Mouse (Mus musculus) intestine, embryonic 15.5 days (tissue): ENCODE results near the gene Tssc4. TPM values are rescaled to one million over a fixed set of nuclear protein-coding genes. Genes with fewer than 3 reads are reported as not detected.

Experiments
- ATAC-seq: fragments of 200-750 bp; cut with Nextera tagmentation; 2 replicates; pipeline ENCODE4 v1.8.0; 2017; ENCODE audit warnings: moderate TSS enrichment, moderate library complexity
- H3K27ac ChIP-seq: fragments of 300-500 bp; sonication (generic); 2 replicates; pipeline ENCODE4 v1.5.1; 2015; ENCODE audit warnings: mild to moderate bottlenecking, inconsistent platforms
- H3K27me3 ChIP-seq: fragments of 300-500 bp; sonication (generic); replicated peaks from 2 replicates; pipeline ENCODE4 v1.6.1; 2015; ENCODE audit warnings: inconsistent platforms
- H3K36me3 ChIP-seq: fragments of 300-500 bp; sonication (generic); 2 replicates; pipeline ENCODE4 v1.6.1; 2015; ENCODE audit warnings: inconsistent platforms
- H3K4me1 ChIP-seq: fragments of 300-500 bp; sonication (generic); replicated peaks from 2 replicates; pipeline ENCODE4 v1.6.1; 2015; ENCODE audit warnings: inconsistent platforms
- H3K4me2 ChIP-seq: fragments of 300-500 bp; sonication (generic); replicated peaks from 2 replicates; pipeline ENCODE4 v1.6.1; 2015; ENCODE audit warnings: mild to moderate bottlenecking, inconsistent platforms
- H3K4me3 ChIP-seq: fragments of 300-500 bp; sonication (generic); replicated peaks from 2 replicates; pipeline ENCODE4 v1.5.1; 2015; ENCODE audit warnings: inconsistent platforms
- H3K9ac ChIP-seq: fragments of 300-500 bp; sonication (generic); 2 replicates; pipeline ENCODE4 v1.6.1; 2015; ENCODE audit warnings: inconsistent platforms
- H3K9me3 ChIP-seq: fragments of 300-500 bp; sonication (generic); 2 replicates; pipeline ENCODE4 v1.6.1; 2016; ENCODE audit warnings: inconsistent platforms
- WGBS: fragments of 180-500 bp; shearing (Covaris S2); methylation state at CpG from one replicate; pipeline ENCODE4 v1.1.7; 2015; 5-methylcytosine and 5-hydroxymethylcytosine counted together
- polyA plus RNA-seq: library from polyadenylated mRNA; unstranded; fragments of >200 nt; fragmentation: Nextera tagmentation; extraction: Ambion mirVana; gene quantifications from 2 replicates; pipeline ENCODE4 v1.2.1, GENCODE M21; 2015

The Tssc4 gene
- polyA plus RNA-seq, 1 experiment from 2014 or later: 76.0 TPM

DNA sequence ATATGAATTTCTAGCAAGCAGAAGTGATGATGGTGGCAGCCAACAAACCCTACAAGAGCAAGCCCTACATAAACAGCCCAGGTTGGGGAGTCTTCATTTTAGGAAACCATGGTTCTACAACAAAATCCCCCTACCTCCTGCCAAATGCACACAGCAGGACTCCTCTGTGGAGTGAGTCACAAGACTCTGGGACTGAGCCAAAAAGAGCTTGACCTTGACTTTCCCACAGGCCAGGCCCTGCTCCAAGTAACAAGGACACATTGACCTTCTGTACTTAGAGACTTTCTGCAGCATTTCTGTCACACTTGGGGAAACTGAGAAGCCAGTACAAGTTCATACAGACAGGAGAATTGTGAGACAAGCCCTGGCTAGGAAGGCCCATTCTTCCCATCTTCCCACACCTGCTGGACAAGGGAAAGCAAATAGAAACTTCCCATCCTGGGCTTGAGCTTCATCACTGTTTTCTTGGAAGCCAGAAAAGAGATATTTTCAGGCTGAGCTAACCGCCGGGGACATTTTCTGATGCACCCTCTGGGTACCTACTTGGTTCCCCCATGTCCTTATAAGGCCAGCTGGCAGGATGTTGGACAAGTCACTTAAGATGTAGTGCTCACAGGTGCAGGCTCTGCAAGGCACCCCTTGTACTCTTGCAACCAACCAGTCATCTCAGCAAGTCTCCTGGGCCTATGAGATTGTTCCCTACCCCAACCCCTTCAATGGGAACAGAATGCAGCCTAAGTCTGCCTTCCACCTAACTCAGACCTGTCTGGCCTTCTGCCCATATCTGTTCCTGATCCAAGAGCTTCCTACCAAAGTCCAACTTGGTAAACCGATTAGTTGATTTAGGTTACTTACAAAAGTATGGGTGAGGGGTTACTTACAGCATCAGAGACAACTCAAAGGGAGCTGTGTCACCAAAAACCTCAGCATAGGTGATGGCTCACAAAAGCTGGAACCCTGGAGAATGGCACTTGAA lies 18.9 kb upstream of the Tssc4 start:
- 0 out of 2 replicates have a peak, but pooled peaks cover 3% of the 10 kb centered on the region for H3K36me3 ChIP-seq
- H3K4me1 ChIP-seq: peaks cover 18% of the 10 kb centered on the region
- 93% methylated on average over 3 of the region's 3 CpGs for WGBS
- H3K27me3 ChIP-seq: no peaks in the 10 kb centered on the region
- H3K9me3 ChIP-seq: no peaks in the 10 kb centered on the region
- no peak overlapping the region for H3K4me2 ChIP-seq
- H3K9ac ChIP-seq: no peak overlapping the region
- no peak for ATAC-seq
- no peak overlapping the region for H3K4me3 ChIP-seq
- H3K27ac ChIP-seq: no peak overlapping the region

DNA sequence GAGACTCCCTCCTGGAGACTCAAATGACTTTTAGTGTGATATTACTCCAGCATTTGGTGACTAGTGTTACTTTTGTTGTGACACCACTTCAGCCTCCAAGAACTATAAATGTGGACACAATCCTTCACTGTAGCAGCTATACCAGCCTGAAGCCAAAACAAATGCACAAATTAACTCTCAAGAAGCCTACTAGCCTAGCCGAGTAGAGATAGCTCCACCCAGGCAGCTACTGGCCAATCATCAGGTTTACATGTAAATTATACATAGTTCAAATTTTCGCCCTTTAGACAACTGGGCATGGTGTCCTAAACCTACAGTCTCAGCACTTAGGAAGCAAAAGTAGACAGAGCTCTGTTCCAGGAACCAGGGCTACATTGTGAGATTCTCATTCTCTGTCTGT lies 17.7 kb upstream of the Tssc4 start:
- no peak overlapping the region for H3K4me2 ChIP-seq
- H3K27me3 ChIP-seq: no peaks in the 10 kb centered on the region
- no peak overlapping the region for H3K4me3 ChIP-seq
- H3K9me3 ChIP-seq: no peaks in the 10 kb centered on the region
- 0 out of 2 replicates have a peak, but pooled peaks cover 3% of the 10 kb centered on the region for H3K36me3 ChIP-seq
- H3K27ac ChIP-seq: no peak overlapping the region
- peaks cover 30% of the 10 kb centered on the region for H3K4me1 ChIP-seq
- no peak overlapping the region for H3K9ac ChIP-seq
- no peak for ATAC-seq
- WGBS: 61% methylated on average over 2 of the region's 2 CpGs

DNA sequence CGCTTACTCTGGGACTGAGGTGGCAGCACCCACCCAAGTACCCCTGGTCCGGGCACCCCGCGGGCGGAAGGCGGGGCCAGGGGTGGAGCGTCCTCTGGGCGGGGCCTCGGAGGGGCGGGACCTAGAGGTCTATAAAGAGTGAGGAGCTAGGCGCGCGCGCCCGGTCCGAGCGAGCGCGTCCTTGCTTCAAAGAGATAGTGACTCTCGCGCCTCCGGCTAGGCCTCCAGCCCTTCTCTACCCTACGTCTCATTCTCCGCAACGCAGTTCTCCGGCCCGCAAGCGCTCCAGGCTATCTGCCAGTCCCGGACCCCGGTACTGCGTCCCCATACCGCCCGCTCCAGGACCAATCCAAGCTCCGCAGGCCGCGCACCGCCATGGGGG lies 16.4 kb upstream of the Tssc4 start, which contains the start of gene Cd81:
TSS of gene Cd81 (plus strand) at position 114 of the 382 bp plus-strand sequence.
- H3K4me2 ChIP-seq: peak within 1 kb of the TSS; percentile 83
- H3K27me3 ChIP-seq: no peaks in the 10 kb centered on the region
- 0% methylated on average over 23 of the region's 37 CpGs for WGBS
- H3K27ac ChIP-seq: peak within 1 kb of the TSS; percentile 96
- H3K9me3 ChIP-seq: no peaks in the 10 kb centered on the region
- peaks cover 41% of the 10 kb centered on the region for H3K4me1 ChIP-seq
- peak within 1 kb of the TSS; percentile 89 for H3K4me3 ChIP-seq
- peak; percentile 85 for ATAC-seq
- 0 out of 2 replicates have a peak, but pooled peaks cover 3% of the 10 kb centered on the region for H3K36me3 ChIP-seq
- H3K9ac ChIP-seq: peak within 1 kb of the TSS; percentile 97

DNA sequence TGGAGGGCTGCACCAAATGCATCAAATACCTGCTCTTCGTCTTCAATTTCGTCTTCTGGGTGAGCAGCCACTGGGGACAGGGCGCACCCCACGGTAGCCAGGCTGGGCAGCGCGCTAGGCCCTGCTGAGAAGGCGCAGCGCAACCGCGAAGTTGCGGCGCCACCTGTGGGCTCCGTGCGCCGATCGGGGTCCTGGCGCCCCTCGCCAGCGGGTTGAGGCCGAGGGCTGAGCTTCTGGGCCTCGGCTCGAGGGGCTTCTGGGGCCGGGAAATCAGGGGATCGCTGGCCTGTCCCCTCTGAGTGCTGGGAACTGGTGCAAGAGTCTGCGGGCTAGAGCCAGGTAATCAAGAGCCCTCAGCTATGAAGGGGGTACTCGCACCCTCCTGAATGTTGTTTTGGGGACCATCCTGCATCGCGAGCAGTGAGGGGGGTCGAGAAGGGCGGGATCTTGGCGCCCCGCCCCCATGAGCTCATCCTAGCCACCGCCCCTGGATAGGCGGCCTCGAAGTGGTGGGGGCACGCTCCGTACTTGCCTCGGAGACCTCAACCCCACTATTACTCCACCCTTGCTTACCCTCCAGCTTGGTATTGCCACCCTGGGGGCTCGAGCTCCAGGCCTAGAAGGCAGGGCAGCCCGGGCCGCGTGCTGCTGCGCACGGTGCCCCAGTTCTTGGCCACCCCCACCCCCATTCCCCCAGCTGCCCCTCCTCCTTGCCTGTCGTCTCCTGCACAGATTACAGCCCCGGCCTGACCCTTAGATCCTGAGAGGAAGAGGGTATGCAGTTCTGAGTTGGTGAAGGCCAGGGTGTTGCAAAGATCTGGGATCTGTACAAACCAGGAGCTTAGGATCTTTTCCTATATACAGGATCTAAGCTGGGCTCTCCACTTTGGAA lies 15.8 kb upstream of the Tssc4 start:
- under 1% methylated on average over 46 of the region's 46 CpGs for WGBS
- peak overlapping the region; percentile 96 for H3K27ac ChIP-seq
- H3K4me3 ChIP-seq: peak overlapping the region; percentile 89
- peaks cover 47% of the 10 kb centered on the region for H3K4me1 ChIP-seq
- H3K36me3 ChIP-seq: 0 out of 2 replicates have a peak, but pooled peaks cover 3% of the 10 kb centered on the region
- peak overlapping the region; percentile 97 for H3K9ac ChIP-seq
- peak overlapping the region; percentile 83 for H3K4me2 ChIP-seq
- ATAC-seq: peak; percentile 63
- H3K9me3 ChIP-seq: no peaks in the 10 kb centered on the region
- H3K27me3 ChIP-seq: no peaks in the 10 kb centered on the region

DNA sequence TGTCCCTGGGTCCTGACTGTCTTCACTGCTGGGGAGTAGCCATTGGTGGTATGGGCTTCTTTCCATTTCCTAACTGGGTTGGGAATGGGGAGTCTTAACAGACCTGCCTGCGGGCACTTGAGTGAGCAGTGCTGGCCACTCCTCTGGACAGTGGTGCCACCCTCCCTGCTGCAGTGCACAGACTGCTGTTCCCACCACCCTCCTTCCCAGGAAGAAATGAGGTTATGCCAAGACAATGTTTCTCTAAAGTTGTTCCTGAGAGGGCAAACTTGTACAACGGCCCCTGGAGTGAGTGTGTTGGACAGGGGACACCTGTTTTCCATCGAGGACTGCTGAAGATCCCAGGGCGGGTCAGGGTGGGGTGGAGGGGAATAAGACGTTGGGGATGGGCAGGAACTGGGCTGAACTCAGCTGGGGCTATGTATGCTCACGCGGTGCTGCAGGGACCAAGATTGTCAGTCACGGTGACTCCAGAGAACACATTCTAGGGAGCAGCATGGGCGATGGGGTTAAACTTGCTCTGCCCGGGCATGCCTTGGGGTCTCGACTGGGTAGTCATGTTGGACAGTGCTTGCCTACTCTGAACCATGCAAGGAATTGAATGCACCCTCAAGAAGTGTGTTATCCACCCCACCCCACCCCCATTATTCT lies 15.0 kb upstream of the Tssc4 start:
- Histone ChIP-seq H3K27ac (peak overlapping the region; percentile 96; the same call in 1 of the 2 replicates), H3K4me2 (peak overlapping the region; percentile 83), H3K4me3 (peak overlapping the region; percentile 89), H3K27me3 (no peaks in the 10 kb centered on the region), H3K9ac (peak overlapping the region; percentile 97), H3K4me1 (peaks cover 56% of the 10 kb centered on the region), H3K36me3 (0 out of 2 replicates have a peak, but pooled peaks cover 3% of the 10 kb centered on the region), H3K9me3 (no peaks in the 10 kb centered on the region)
- WGBS: 26% methylated on average over 11 of the region's 11 CpGs
- 0 out of 2 replicates have a peak, but pooled peaks have one; percentile 13 for ATAC-seq

DNA sequence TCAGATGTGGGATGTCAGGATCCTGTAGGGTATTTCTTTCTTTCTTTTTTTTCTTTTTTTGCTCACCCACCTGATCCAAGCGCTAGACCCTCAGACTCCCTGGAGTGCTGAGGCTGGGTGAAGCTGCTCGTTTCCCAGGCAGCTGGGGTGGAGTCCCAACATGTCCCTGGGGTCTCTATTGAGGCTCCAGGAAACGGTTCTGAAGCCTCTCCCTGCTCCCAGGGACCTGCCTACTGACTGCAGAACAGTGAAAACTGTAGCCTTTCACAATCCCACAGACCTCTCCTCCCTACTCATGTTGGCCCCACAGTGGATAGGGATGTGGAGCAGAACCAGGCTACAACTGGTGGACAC lies 14.5 kb upstream of the Tssc4 start:
- H3K4me1 ChIP-seq: peaks cover 60% of the 10 kb centered on the region
- H3K9ac ChIP-seq: peak overlapping the region; percentile 97
- no peaks in the 10 kb centered on the region for H3K9me3 ChIP-seq
- H3K36me3 ChIP-seq: 0 out of 2 replicates have a peak, but pooled peaks cover 3% of the 10 kb centered on the region
- peak overlapping the region; percentile 89 for H3K4me3 ChIP-seq
- no peak for ATAC-seq
- H3K27me3 ChIP-seq: no peaks in the 10 kb centered on the region
- H3K4me2 ChIP-seq: peak overlapping the region; percentile 83
- peak overlapping the region; percentile 17; the same call in 1 of the 2 replicates for H3K27ac ChIP-seq
- WGBS: 48% methylated on average over 3 of the region's 3 CpGs

DNA sequence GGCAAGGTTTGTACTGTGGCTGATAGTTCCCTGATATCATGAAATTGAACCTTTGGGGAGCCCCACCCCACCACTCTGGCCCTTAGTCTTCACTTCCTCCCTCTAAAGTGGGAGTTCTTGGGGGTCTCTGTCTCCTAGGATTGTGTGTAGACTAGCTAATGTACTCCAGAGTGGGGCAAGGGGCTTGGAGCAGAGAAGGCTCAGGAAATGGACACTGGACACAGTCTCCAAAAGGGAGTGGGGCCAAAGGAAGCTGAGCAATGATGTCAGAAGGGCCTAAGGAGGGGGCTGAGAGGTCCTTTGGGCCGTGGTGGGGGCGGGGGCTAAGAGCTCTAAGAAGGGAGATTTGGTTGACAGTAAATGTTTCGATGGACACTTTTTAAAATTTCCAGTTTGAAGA lies 14.0 kb upstream of the Tssc4 start:
- no peak for ATAC-seq
- Histone ChIP-seq H3K4me2 (peak overlapping the region; percentile 83), H3K27ac (peak overlapping the region; percentile 17; the same call in 1 of the 2 replicates), H3K27me3 (no peaks in the 10 kb centered on the region), H3K4me1 (peaks cover 60% of the 10 kb centered on the region), H3K36me3 (0 out of 2 replicates have a peak, but pooled peaks cover 3% of the 10 kb centered on the region), H3K4me3 (peak overlapping the region; percentile 89), H3K9ac (peak overlapping the region; percentile 97), H3K9me3 (no peaks in the 10 kb centered on the region)
- WGBS: 70% methylated on average over 3 of the region's 3 CpGs

DNA sequence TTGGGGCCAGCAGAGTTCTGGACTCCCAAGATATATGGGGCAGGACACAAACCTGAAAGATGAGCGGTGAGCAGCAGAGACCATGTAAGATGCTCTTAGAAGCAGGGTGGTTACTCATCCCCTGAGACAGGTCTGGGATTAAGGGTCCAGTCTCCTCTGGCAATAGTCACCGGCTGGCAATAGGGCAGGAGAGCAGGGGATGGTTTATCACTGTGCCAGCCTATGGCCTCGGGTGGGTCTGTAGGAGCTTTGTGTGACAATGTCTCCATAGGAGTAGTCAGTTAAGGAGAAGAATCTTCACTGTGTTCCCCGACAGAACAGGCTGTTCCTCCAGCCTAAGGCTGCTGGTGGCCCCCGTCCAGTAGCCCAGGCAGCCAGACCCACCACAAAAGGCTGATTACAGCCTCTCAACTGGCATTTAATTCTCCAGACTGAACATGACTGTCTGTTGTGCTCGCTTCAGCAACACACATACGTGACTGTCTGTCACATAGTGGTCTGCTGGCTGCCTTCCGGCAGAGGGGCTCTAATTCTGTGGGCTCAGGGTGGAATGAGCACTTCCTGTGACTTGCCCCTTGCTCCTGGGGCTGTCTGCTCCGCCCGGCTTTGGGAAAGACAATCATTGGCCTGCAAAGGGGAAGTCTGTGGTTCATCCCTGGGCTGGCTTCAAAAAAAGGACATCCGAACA lies 13.4 kb upstream of the Tssc4 start:
- Histone ChIP-seq H3K9ac (peak overlapping the region; percentile 97), H3K4me3 (peak overlapping the region; percentile 89; the same call in 1 of the 2 replicates), H3K4me2 (peak overlapping the region; percentile 83), H3K27ac (no peak overlapping the region), H3K9me3 (no peaks in the 10 kb centered on the region), H3K4me1 (peaks cover 62% of the 10 kb centered on the region), H3K36me3 (0 out of 2 replicates have a peak, but pooled peaks cover 3% of the 10 kb centered on the region), H3K27me3 (no peaks in the 10 kb centered on the region)
- 68% methylated on average over 11 of the region's 11 CpGs for WGBS
- no peak for ATAC-seq

DNA sequence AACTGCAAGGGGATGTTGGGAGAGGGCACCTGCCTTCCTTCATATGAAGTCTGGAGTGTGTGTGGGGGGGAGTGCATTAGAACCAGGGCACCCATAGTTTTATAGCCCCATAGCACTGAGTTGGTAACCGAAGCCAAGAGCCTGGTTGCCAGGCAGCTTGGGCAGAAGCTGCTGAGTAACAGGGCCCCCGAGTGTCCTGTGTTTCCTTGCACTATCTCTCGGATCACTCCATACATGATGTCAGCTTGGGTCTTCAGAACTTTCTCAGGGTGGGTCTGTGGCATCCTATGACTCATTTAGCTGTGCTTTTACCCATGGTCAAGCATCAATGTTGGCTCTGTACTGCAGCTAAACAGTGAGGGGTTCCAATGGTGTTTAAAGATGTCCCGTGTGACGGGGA lies 12.0 kb upstream of the Tssc4 start:
- Histone ChIP-seq H3K4me3 (no peak overlapping the region), H3K9me3 (no peaks in the 10 kb centered on the region), H3K36me3 (0 out of 2 replicates have a peak, but pooled peaks cover 5% of the 10 kb centered on the region), H3K27ac (peak overlapping the region; percentile 72; the same call in 1 of the 2 replicates), H3K27me3 (no peaks in the 10 kb centered on the region), H3K9ac (no peak overlapping the region), H3K4me1 (peaks cover 61% of the 10 kb centered on the region), H3K4me2 (peak overlapping the region; percentile 42; the same call in 1 of the 2 replicates)
- 68% methylated on average over 5 of the region's 5 CpGs for WGBS
- ATAC-seq: no peak

DNA sequence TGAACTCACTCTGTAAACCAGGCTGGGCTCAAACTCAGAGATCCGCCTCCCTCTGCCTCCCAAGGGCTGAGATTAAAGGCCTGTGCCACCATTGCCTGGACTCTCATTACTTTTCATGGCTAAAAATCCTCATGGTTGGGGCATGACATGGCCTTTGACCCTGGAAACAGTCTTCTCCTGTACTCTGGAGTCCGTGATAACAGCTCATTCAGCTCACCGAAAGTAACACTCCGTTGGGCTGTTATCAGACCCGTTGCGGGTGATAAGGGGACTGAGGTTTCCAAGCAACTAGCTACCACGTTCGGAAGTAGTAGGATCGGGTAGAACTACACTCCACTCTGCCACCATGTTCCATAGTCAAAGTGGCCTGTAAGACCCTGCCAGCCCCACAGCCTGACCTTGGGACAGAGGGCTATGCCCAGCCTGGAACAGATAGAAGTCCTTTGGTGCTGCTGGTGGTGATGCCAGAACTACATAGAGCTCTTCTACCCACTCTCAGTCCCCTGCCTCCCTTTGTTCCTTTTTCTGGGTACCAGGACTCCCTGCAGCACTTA lies 11.3 kb upstream of the Tssc4 start:
- WGBS: 56% methylated on average over 9 of the region's 9 CpGs
- Histone ChIP-seq H3K9ac (no peak overlapping the region), H3K9me3 (no peaks in the 10 kb centered on the region), H3K4me1 (peaks cover 59% of the 10 kb centered on the region), H3K4me2 (peak overlapping the region; percentile 42), H3K36me3 (peaks cover 11% of the 10 kb centered on the region; the same call in 1 of the 2 replicates), H3K27me3 (no peaks in the 10 kb centered on the region), H3K4me3 (no peak overlapping the region), H3K27ac (peak overlapping the region; percentile 72)
- ATAC-seq: peak; percentile 49
